Mouse (Mus musculus): ENCODE data around the gene Slc9a6.

Gene Slc9a6

GRCm38 (mm10) chrX:56609623-56610317 lies at the start of gene Slc9a6:
Slc9a6 (plus strand) TSS chrX:56609757.
- no peak for TF ChIP-seq GATA4 (IDR thresholded peaks at IDR 0.05; ENCODE audit: insufficient replicate concordance, low read length)

GRCm38 (mm10) chrX:56572465-56572864 lies 37.1 kb upstream of the Slc9a6 start:
- TF ChIP-seq GATA4 (IDR thresholded peaks at IDR 0.05; ENCODE audit: insufficient replicate concordance, low read length), result no peak

GRCm38 (mm10) chrX:56578200-56578599 lies 31.4 kb upstream of the Slc9a6 start:
- no peak for TF ChIP-seq GATA4 (IDR thresholded peaks at IDR 0.05; ENCODE audit: insufficient replicate concordance, low read length)

DNA sequence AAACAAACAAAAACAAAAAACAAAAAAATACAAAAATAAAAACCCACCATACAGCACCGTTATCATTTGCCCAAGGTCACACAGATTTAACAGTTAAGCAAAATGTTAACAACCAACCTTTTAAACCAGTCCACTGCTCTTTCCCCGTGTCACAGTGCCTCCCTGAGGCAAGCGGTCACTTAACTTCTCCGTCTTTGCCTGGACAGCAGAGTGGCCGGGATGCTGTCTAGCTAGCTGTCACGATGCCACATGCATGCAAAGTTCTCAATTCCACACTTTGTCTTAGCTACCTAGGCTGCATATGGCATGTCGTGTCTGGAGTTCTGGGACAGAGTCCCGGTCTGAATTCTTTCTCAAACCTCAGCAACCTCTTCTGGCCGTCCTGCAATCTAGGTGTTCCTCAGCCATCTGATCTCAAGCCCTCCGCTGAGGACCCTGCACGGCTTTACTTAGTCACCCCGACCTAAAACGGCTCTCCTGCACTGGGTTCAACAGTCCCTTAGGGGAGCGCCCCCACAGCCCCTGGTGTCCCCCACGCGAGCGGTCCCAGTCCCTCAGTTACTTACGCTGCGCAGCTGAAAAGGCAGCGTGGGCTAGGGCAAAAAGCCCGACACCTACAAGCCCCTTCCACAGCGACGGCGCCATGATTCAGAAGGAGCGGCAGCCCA lies 12.2 kb upstream of the Slc9a6 start:
- no peak for TF ChIP-seq GATA4 (IDR thresholded peaks at IDR 0.05; ENCODE audit: insufficient replicate concordance, low read length)

DNA sequence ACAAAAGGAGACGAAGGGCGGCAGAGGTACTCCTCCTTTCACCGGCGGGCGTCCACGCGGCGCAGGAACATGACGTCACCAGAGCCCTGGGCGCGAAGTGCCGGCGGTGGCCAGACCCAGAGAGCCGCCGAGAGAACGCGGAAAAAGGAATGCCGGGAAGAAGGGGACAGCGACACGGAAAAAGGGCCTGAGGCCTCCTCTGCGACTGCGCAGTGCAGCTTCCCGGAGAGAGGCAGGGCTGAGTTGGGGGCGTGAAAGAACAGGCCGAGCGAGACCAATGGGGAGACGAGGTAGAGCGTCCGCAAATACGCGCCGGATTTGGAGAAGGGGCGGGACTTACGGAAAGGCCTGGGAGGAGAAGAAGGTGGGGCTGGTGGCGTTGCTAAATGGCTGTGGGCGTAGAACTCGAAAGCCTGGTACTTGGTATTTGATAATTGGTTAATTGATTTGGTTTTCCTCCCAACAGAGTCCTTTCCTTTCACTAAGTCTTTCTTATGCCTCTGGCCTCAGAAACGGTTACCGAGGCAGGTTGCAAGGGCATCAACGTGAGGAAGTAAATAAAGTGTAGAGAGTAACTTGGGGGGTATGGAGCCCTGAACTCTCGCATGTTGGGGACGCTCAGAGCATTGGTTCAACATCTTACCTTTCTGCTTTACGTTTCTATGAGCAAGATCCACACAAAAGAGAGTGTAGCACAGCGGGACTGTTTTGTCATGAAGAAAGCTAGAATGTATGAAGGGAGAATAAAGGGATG lies 11.5 kb upstream of the Slc9a6 start, which contains the start of gene Mmgt1:
Mmgt1 (minus strand) TSS at position 183 of the 754 bp plus-strand sequence.
- TF ChIP-seq GATA4 (IDR thresholded peaks at IDR 0.05; ENCODE audit: insufficient replicate concordance, low read length), result no peak

GRCm38 (mm10) chrX:56606536-56606935 lies 3.0 kb upstream of the Slc9a6 start:
- TF ChIP-seq GATA4 (IDR thresholded peaks at IDR 0.05; ENCODE audit: insufficient replicate concordance, low read length), result no peak

GRCm38 (mm10) chrX:56607032-56607710 lies 2.4 kb upstream of the Slc9a6 start:
- TF ChIP-seq GATA4 (IDR thresholded peaks at IDR 0.05; ENCODE audit: insufficient replicate concordance, low read length), result no peak

DNA sequence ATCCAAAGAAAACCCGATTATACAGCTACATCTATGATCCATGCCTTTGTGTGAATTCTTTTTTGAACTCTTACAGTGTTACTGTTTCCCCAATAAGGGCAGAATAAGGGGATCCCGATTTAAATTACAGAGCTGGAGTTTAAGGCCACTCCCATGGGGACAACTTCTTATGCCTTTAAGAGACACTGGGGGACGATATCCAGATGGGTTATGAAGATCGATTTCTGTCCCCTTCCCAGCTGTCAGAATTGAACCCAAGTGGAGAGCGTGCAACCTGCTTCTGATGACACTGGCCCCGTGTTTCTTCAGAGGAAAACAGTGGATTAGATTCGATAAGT lies 303 bp upstream of the Slc9a6 start:
- TF ChIP-seq GATA4 (IDR thresholded peaks at IDR 0.05; ENCODE audit: insufficient replicate concordance, low read length), result no peak

- TF ChIP-seq GATA4 (IDR thresholded peaks at IDR 0.05; ENCODE audit: insufficient replicate concordance, low read length), result no peak
Measured at GRCm38 (mm10) chrX:56610318-56610694, 749 bp downstream of the Slc9a6 start.

DNA sequence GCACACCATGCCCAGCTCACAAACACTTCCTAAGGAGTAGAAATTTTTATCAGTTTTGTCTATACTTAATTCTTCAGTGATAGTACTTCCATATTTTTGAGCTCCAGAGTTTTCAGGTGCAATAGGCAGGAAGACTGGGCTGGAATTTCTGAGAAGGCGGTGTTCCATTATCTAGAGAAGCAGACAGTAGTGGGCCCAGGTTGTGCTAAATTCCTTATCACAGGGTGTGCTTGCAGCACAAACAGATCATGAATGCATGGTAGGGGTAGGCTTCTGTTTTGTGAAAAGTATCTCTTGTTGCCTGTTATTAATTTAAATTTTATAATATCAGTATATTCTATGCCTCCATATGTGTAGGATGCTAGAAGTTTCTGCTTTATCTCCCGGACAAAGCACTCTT lies 5.7 kb downstream of the Slc9a6 start:
- TF ChIP-seq GATA4 (IDR thresholded peaks at IDR 0.05; ENCODE audit: insufficient replicate concordance, low read length), result no peak

- TF ChIP-seq GATA4 (IDR thresholded peaks at IDR 0.05; ENCODE audit: insufficient replicate concordance, low read length), result no peak
Measured at GRCm38 (mm10) chrX:56636185-56636584, 26.6 kb downstream of the Slc9a6 start.

GRCm38 (mm10) chrX:56640066-56640465 lies 30.5 kb downstream of the Slc9a6 start:
- no peak for TF ChIP-seq GATA4 (IDR thresholded peaks at IDR 0.05; ENCODE audit: insufficient replicate concordance, low read length)

DNA sequence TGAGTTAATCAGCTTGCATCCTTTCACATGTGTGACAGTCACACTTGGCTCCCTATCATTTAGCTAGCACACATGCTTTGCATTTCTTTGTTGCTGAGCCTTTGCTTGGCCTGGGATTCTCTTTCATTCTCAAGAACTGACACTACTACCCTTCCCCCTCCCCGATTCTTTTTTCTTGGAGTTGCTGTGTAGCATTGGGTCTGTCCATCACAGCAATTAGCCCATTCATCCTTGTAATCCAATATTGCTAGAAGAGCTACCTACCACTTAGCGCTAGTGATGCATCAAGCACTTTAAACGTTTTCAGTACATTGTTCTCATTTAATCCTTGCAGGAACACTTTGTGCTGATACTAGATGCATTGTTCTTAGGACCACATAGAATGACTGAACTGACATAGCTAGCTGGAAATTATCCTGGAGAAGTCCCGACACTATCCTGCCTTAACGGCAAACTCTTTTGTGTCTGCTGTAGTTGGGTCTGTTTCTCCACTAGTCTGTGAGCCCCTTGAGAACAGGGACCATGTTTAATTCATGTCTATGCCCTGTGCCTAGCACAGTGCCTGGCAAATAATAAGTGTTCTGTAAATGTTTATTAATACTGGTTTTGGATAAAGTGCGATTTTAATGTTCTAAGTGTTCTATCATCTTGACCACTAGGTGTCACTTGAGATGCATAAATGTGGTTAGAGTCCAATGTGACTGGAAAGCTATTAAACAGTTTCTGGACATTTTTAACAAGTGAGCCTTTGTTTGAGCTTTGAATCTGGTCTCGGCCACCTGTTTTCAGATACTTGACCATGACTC lies 40.2 kb downstream of the Slc9a6 start:
- TF ChIP-seq GATA4 (IDR thresholded peaks at IDR 0.05; ENCODE audit: insufficient replicate concordance, low read length), result no peak

DNA sequence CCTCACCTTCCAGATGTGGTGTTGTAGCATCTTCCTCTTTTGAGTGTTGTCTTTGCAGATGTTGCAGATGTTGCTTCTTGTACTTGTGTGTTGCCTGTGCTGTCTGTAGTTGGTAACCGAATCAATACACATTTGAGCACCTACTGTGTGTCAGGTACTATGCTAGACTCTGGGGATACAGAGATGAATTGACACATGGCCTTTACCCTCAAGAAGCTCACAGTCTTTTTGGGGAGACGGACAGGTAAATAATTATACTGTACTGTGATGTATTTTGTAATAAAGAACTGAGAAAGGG lies 40.7 kb downstream of the Slc9a6 start:
- TF ChIP-seq GATA4 (IDR thresholded peaks at IDR 0.05; ENCODE audit: insufficient replicate concordance, low read length), result no peak

DNA sequence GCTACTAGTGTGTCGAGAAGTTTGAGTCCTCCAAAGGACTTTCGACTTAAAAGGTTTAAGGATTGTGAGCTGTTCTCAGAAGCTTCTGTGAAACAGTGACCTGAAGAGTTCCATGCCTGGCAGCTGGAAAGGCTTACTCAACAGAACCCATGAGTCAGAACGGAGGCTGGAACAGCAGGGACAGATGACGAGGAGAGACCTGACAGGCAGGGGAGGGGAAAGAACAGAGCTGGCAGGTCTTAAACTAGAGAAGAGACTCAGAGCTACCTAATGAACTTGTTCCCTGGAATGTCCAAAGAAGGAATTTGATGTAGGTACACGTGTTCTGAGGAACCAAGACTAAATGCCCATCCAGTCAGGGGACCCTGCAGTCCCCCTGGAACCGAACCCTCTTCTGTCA lies 41.3 kb downstream of the Slc9a6 start:
- TF ChIP-seq GATA4 (IDR thresholded peaks at IDR 0.05; ENCODE audit: insufficient replicate concordance, low read length), result no peak
